Mouse (Mus musculus) liver, postnatal 0 days (tissue): Measurements from ENCODE around the gene Shmt2. TPM values are rescaled to one million over a fixed set of nuclear protein-coding genes. Genes with fewer than 3 reads are reported as not detected.

Experiments
- ATAC-seq: fragments of 200-750 bp; cut with Nextera tagmentation; 2 replicates; pipeline ENCODE4 v1.8.0; 2017; ENCODE audit warnings: mild to moderate bottlenecking, moderate library complexity
- DNase-seq: peaks from one replicate; pipeline ENCODE4 v3.0.0-alpha.2; 2016
- H3K27ac ChIP-seq: fragments of 300-500 bp; sonication (generic); 2 replicates; pipeline ENCODE4 v1.5.1; 2014; ENCODE audit warnings: antibody characterized with exemption, moderate library complexity, mild to moderate bottlenecking, low read depth
- H3K27me3 ChIP-seq: fragments of 300-500 bp; sonication (generic); 2 replicates; pipeline ENCODE4 v1.6.1; 2014; ENCODE audit warnings: low read length, control low read depth, mixed read lengths; ENCODE audit not compliant: insufficient read depth
- H3K36me3 ChIP-seq: fragments of 300-500 bp; sonication (generic); replicated peaks from 2 replicates; pipeline ENCODE4 v1.6.1; 2014; ENCODE audit warnings: mild to moderate bottlenecking, control low read depth, low read length, moderate library complexity, mixed read lengths; ENCODE audit not compliant: insufficient read depth
- H3K4me1 ChIP-seq: fragments of 300-500 bp; sonication (generic); 2 replicates; pipeline ENCODE4 v1.6.1; 2014; ENCODE audit warnings: antibody characterized with exemption, mild to moderate bottlenecking, control low read depth; ENCODE audit not compliant: insufficient read depth
- H3K4me2 ChIP-seq: fragments of 300-500 bp; sonication (generic); 2 replicates; pipeline ENCODE4 v1.6.1; 2014; ENCODE audit warnings: low read depth, mild to moderate bottlenecking, low read length, moderate library complexity, mixed read lengths
- H3K4me3 ChIP-seq: fragments of 300-500 bp; sonication (generic); 2 replicates; pipeline ENCODE4 v1.5.1; 2014; ENCODE audit warnings: low read depth, low read length
- H3K9ac ChIP-seq: fragments of 300-500 bp; sonication (generic); replicated peaks from 2 replicates; pipeline ENCODE4 v1.6.1; 2014; ENCODE audit warnings: mild to moderate bottlenecking, moderate library complexity
- H3K9me3 ChIP-seq: fragments of 300-500 bp; sonication (generic); 2 replicates; pipeline ENCODE4 v1.6.1; 2016; ENCODE audit warnings: mild to moderate bottlenecking, control low read depth, low read length, mixed read lengths
- CTCF ChIP-seq: sonication (generic); IDR thresholded peaks from 2 replicates; pipeline ENCODE4 v1.5.1; 2016; ENCODE audit warnings: antibody characterized with exemption, low read depth
- EP300 ChIP-seq: IDR thresholded peaks from 2 replicates; pipeline ENCODE4 v1.6.1; 2016; ENCODE audit warnings: antibody characterized with exemption, low read depth, mild to moderate bottlenecking
- WGBS: fragments of 180-500 bp; shearing (Covaris S2); extraction: QIAGEN DNeasy Blood & Tissue Kit; methylation state at CpG from one replicate; pipeline ENCODE4 v1.1.7; 2014; ENCODE audit not compliant: insufficient replicate concordance; 5-methylcytosine and 5-hydroxymethylcytosine counted together
- polyA plus RNA-seq: library from polyadenylated mRNA; unstranded; fragments of >200 nt; fragmentation: Nextera tagmentation; extraction: Ambion mirVana; gene quantifications from 2 replicates; pipeline ENCODE4 v1.2.1, GENCODE M21; 2015

Shmt2 gene
- polyA plus RNA-seq, 1 experiment from 2014 or later, result 75.0 TPM

GRCm38 (mm10) chr10:127485235-127485634 lies 37.0 kb downstream of the Shmt2 start:
- ATAC-seq, result no peak
- Histone ChIP-seq H3K4me1 (no peaks in the 10 kb centered on the region), H3K36me3 (peaks cover 61% of the 10 kb centered on the region), H3K27ac (no peak overlapping the region), H3K9ac (no peak overlapping the region), H3K4me2 (no peak overlapping the region), H3K9me3 (no peaks in the 10 kb centered on the region), H3K4me3 (no peak overlapping the region), H3K27me3 (no peaks in the 10 kb centered on the region)
- TF ChIP-seq EP300, result no peak
- TF ChIP-seq CTCF, result no peak
- WGBS, result 79% methylated on average over 10 of the region's 10 CpGs
- DNase-seq, result no peak

DNA sequence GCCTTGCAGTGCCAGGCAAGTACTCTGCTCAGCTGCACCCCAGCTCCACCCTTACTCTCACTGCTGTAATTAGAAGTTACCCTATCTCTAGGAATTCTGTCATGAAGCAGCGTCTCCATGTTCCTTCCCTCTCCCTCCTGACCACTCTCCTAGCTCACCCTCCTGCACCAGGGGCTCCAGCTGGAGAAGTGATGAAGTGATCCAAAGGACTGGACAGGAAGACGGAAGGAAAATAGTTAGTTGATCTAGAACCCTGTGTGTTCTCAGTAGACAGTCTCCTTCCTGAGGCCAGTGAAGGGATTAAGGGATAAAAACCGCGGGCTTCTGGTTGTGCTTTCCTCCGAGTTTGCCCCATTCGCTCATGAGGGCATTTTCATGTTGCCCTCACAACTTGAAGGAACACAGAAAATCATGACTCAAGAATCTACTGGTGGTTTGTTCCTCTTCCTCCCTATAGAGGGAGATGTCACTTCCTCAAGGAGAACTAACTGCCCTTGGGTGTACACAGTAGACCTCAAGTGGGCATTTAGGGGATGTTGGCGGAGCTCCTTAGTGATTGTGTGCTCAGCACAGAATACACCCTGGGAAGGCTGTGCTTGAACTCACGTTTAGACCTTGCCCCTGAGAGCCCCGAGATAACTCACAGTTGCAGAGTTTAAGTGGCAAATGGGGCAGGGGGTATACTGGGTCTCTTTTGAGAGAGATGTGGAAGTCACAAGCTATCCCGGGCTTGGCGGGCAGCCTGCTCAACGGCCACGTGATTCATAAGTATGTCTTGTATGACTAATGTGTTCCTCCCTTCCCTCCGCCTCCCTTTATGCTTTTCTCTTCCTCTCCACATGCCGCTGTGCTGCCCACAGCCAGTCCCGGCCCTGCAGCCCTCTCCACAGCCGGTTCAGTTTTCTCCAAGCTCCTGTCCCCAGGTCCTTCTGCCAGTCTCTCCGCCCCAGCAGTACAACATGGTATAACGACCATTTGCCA lies 41.1 kb downstream of the Shmt2 start:
- peaks cover 51% of the 10 kb centered on the region for H3K36me3 ChIP-seq
- H3K9ac ChIP-seq, result no peak overlapping the region
- no peak overlapping the region for H3K4me3 ChIP-seq
- TF ChIP-seq CTCF, result peak; percentile 41
- no peak for TF ChIP-seq EP300
- DNase-seq (no peak), ATAC-seq (peak; percentile 69)
- 50% methylated on average over 19 of the region's 19 CpGs for WGBS
- H3K4me1 ChIP-seq, result no peaks in the 10 kb centered on the region
- H3K9me3 ChIP-seq, result no peaks in the 10 kb centered on the region
- no peak overlapping the region for H3K4me2 ChIP-seq
- no peaks in the 10 kb centered on the region for H3K27me3 ChIP-seq
- H3K27ac ChIP-seq, result peak overlapping the region; percentile 29; the same call in 1 of the 2 replicates

- peaks cover 45% of the 10 kb centered on the region for H3K36me3 ChIP-seq
Observed at GRCm38 (mm10) chr10:127479131-127479530, 43.1 kb downstream of the Shmt2 start.

DNA sequence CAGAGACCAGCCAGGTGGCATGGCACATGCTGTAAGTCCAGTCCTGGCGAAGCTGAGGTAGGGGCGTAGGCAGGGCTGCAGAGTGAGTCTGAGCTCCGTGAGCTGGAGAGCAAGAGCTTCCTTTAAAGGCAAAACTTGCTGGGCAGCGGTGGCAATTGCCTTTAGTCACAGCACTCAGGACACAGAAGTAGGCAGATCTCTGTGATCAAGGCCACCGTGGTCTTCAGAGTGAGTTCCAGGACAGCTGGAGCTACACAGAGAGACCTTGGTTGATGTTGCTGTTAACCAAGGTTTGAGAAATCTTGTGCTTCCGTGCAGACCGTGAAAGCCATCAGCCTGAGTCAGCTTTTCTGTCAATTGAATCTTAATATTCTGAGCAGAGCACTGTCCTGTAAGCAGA lies 44.9 kb downstream of the Shmt2 start:
- H3K4me3 ChIP-seq, result no peak overlapping the region
- no peaks in the 10 kb centered on the region for H3K4me1 ChIP-seq
- WGBS, result 79% methylated on average over 7 of the region's 7 CpGs
- ATAC-seq, result no peak
- DNase-seq, result no peak
- no peaks in the 10 kb centered on the region for H3K9me3 ChIP-seq
- no peak overlapping the region for H3K27ac ChIP-seq
- H3K4me2 ChIP-seq, result no peak overlapping the region
- H3K9ac ChIP-seq, result no peak overlapping the region
- peaks cover 41% of the 10 kb centered on the region for H3K36me3 ChIP-seq
- TF ChIP-seq CTCF (no peak), EP300 (no peak)
- H3K27me3 ChIP-seq, result no peaks in the 10 kb centered on the region

More at GRCm38 (mm10) chr10:127479131-127479530, 43.1 kb downstream of the Shmt2 start:
- Histone ChIP-seq H3K27me3 (no peaks in the 10 kb centered on the region), H3K9ac (no peak overlapping the region), H3K9me3 (no peaks in the 10 kb centered on the region), H3K4me1 (no peaks in the 10 kb centered on the region), H3K27ac (no peak overlapping the region), H3K4me3 (no peak overlapping the region), H3K4me2 (no peak overlapping the region)
- WGBS, result 90% methylated on average over 4 of the region's 4 CpGs
- no peak for ATAC-seq
- TF ChIP-seq CTCF (peak; percentile 61), EP300 (no peak)
- DNase-seq, result no peak

- 0 out of 2 replicates have a peak, but pooled peaks cover 2% of the 10 kb centered on the region for H3K4me1 ChIP-seq
- H3K27me3 ChIP-seq, result no peaks in the 10 kb centered on the region
- no peak for TF ChIP-seq EP300
- TF ChIP-seq CTCF, result no peak
- no peaks in the 10 kb centered on the region for H3K9me3 ChIP-seq
- no peak overlapping the region for H3K9ac ChIP-seq
- WGBS, result 89% methylated on average over 3 of the region's 3 CpGs
- H3K36me3 ChIP-seq, result peaks cover 35% of the 10 kb centered on the region
- no peak overlapping the region for H3K27ac ChIP-seq
- no peak overlapping the region for H3K4me3 ChIP-seq
- DNase-seq (no peak), ATAC-seq (no peak)
- no peak overlapping the region for H3K4me2 ChIP-seq
Observed at GRCm38 (mm10) chr10:127476541-127476940, 45.7 kb downstream of the Shmt2 start.

DNA sequence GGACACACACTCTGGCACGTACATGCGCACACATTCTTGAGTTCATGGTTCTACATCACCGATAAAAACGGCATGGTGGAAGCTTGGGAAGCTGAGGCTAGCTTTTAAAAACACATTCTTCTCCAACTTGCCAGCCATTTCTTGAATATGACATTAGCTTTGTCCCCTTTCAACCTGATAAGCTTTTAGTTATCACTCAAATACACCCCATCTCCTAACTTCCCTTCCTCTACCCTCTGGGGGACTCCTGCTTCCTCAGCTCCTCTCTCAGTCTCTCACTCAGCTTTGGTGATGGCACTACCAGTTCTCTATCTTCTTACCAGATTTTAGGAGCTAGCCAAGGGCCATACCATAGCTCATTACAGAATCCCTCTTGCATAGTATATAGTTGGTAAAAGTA lies 47.1 kb downstream of the Shmt2 start:
- Histone ChIP-seq H3K9me3 (no peaks in the 10 kb centered on the region), H3K4me1 (0 out of 2 replicates have a peak, but pooled peaks cover 2% of the 10 kb centered on the region), H3K9ac (no peak overlapping the region), H3K4me2 (no peak overlapping the region), H3K4me3 (no peak overlapping the region), H3K27me3 (no peaks in the 10 kb centered on the region), H3K36me3 (peaks cover 32% of the 10 kb centered on the region), H3K27ac (no peak overlapping the region)
- TF ChIP-seq CTCF (no peak), EP300 (no peak)
- WGBS, result 87% methylated on average over 4 of the region's 4 CpGs
- DNase-seq (no peak), ATAC-seq (no peak)
